Mouse (Mus musculus): ENCODE measurements around the gene Prkab2. TPM values are rescaled to one million over a fixed set of nuclear protein-coding genes. Genes with fewer than 3 reads are reported as not detected.

The Prkab2 gene
- total and polyA plus RNA-seq, 3 experiments, result 1.8 to 10.2 (median 5.0) TPM

- no peak overlapping the region for H3K4me3 ChIP-seq (ENCODE audit: low read depth, low read length)
- TF ChIP-seq POLR2AphosphoS5 (IDR thresholded peaks at IDR 0.05; ENCODE audit: insufficient replicate concordance, low read depth, low read length) (no peak), GATA2 (IDR thresholded peaks at IDR 0.05; ENCODE audit: borderline replicate concordance, low read depth, low read length) (no peak), CTCF (IDR thresholded peaks at IDR 0.05; ENCODE audit: low read depth, low read length) (no peak), TAL1 (conservative IDR thresholded peaks at IDR 0.05; ENCODE audit: low read depth, low read length) (no peak), GATA1 (IDR thresholded peaks at IDR 0.05; ENCODE audit: borderline replicate concordance, low read length) (no peak)
- DNase-seq (ENCODE audit: low spot score) (no peak), ATAC-seq (ENCODE audit: extremely low read depth, insufficient number of reproducible peaks, low FRiP score, poor library complexity, severe bottlenecking) (no peak)
- no peaks in the 10 kb centered on the region for H3K36me3 ChIP-seq (replicated peaks)
- H3K27me3 ChIP-seq (ENCODE audit: insufficient read depth, low read length), result no peaks in the 10 kb centered on the region
- H3K4me1 ChIP-seq (ENCODE audit: insufficient read depth, low read depth, low read length), result no peaks in the 10 kb centered on the region
- no peaks in the 10 kb centered on the region for H3K9me3 ChIP-seq (replicated peaks)
These were observed 33.5 kb downstream of the Prkab2 start for GRCm38 (mm10) chr3:97691443-97692017.

DNA sequence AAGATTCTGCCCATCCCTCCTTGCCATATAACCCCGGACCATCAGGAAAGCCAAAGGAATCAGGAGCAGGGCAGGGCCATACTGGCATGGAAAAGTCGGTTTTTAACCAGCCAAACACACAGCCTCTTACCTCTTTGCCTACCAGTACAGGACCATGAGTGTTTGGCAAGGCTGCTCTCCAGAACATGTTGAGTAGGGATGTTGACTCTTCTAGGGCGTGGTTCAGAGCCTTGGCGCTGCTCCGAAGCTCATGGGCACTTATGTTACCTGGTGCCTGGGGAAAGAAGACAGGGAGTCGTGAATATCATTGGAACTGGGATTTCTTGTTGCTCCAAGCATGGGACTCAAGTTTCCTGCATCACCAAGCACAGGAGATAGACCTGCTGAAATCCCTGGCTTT lies 35.8 kb downstream of the Prkab2 start:
- no peak for TF ChIP-seq GATA2 (IDR thresholded peaks at IDR 0.05; ENCODE audit: borderline replicate concordance, low read depth, low read length)
- TF ChIP-seq POLR2AphosphoS5 (IDR thresholded peaks at IDR 0.05; ENCODE audit: insufficient replicate concordance, low read depth, low read length), result no peak
- TF ChIP-seq GATA1 (IDR thresholded peaks at IDR 0.05; ENCODE audit: borderline replicate concordance, low read length), result no peak
- no peak for TF ChIP-seq TAL1 (conservative IDR thresholded peaks at IDR 0.05; ENCODE audit: low read depth, low read length)
- TF ChIP-seq CTCF (IDR thresholded peaks at IDR 0.05; ENCODE audit: low read depth, low read length), result no peak
- Histone ChIP-seq H3K4me1 (ENCODE audit: insufficient read depth, low read depth, low read length) (no peaks in the 10 kb centered on the region), H3K27me3 (ENCODE audit: insufficient read depth, low read length) (peaks cover 3% of the 10 kb centered on the region; the same call in 1 of the 2 replicates), H3K4me3 (ENCODE audit: low read depth, low read length) (no peak overlapping the region), H3K36me3 (replicated peaks) (no peaks in the 10 kb centered on the region), H3K9me3 (replicated peaks) (no peaks in the 10 kb centered on the region)
- DNase-seq (ENCODE audit: low spot score), result no peak
- ATAC-seq (ENCODE audit: extremely low read depth, insufficient number of reproducible peaks, low FRiP score, poor library complexity, severe bottlenecking), result no peak

DNA sequence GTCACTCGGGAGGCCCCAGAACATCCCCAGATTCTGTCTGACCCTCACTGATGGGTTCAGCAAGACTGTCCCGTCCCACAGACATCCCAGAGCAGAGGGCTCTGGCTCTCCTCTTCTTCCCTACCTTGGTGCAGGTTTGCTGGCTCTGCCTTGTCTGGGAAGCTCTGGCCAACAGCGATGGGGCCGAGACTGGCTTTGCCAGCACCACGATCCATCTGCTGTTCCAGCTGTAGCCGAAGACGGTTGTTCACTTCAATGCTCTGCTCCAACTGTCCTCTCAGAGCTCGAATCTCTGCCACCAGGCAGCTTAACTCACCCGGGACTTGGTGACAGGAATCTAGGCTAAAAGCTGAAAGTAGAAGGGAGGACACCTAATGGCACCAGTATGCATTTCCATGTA lies 38.9 kb downstream of the Prkab2 start:
- H3K9me3 ChIP-seq (replicated peaks), result no peaks in the 10 kb centered on the region
- H3K36me3 ChIP-seq (replicated peaks), result no peaks in the 10 kb centered on the region
- no peak for TF ChIP-seq TAL1 (conservative IDR thresholded peaks at IDR 0.05; ENCODE audit: low read depth, low read length)
- no peak for TF ChIP-seq GATA2 (IDR thresholded peaks at IDR 0.05; ENCODE audit: borderline replicate concordance, low read depth, low read length)
- no peak for TF ChIP-seq CTCF (IDR thresholded peaks at IDR 0.05; ENCODE audit: low read depth, low read length)
- TF ChIP-seq POLR2AphosphoS5 (IDR thresholded peaks at IDR 0.05; ENCODE audit: insufficient replicate concordance, low read depth, low read length), result no peak
- TF ChIP-seq GATA1 (IDR thresholded peaks at IDR 0.05; ENCODE audit: borderline replicate concordance, low read length), result no peak
- DNase-seq (ENCODE audit: low spot score) (no peak), ATAC-seq (ENCODE audit: extremely low read depth, insufficient number of reproducible peaks, low FRiP score, poor library complexity, severe bottlenecking) (no peak)
- H3K4me3 ChIP-seq (ENCODE audit: low read depth, low read length), result no peak overlapping the region
- no peaks in the 10 kb centered on the region for H3K4me1 ChIP-seq (ENCODE audit: insufficient read depth, low read depth, low read length)
- peaks cover 5% of the 10 kb centered on the region; the same call in 1 of the 2 replicates for H3K27me3 ChIP-seq (ENCODE audit: insufficient read depth, low read length)

DNA sequence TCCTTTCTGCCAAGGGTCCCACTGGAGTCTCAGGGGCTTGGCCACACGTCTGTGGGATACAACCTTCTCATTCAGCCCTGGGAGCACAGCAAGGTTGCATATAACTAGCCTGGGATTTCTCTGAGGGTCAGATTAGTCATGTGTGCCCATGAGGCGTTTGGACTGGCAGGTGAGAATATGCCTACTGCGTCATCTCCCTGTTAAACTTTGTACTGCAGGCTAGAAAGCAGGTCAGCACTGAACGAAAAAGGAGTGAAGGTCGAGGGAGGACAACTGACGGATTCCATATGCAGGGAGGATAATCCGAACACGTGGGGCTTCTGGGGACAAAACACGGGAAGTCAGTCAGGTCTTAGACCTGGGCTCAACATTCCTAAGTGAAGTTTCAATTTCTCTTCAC lies 39.3 kb downstream of the Prkab2 start:
- DNase-seq (ENCODE audit: low spot score) (no peak), ATAC-seq (ENCODE audit: extremely low read depth, insufficient number of reproducible peaks, low FRiP score, poor library complexity, severe bottlenecking) (no peak)
- TF ChIP-seq POLR2AphosphoS5 (IDR thresholded peaks at IDR 0.05; ENCODE audit: insufficient replicate concordance, low read depth, low read length), result no peak
- TF ChIP-seq CTCF (IDR thresholded peaks at IDR 0.05; ENCODE audit: low read depth, low read length), result no peak
- no peak for TF ChIP-seq GATA2 (IDR thresholded peaks at IDR 0.05; ENCODE audit: borderline replicate concordance, low read depth, low read length)
- Histone ChIP-seq H3K36me3 (replicated peaks) (no peaks in the 10 kb centered on the region), H3K27me3 (ENCODE audit: insufficient read depth, low read length) (peaks cover 5% of the 10 kb centered on the region; the same call in 1 of the 2 replicates), H3K4me1 (ENCODE audit: insufficient read depth, low read depth, low read length) (no peaks in the 10 kb centered on the region), H3K4me3 (ENCODE audit: low read depth, low read length) (no peak overlapping the region), H3K9me3 (replicated peaks) (no peaks in the 10 kb centered on the region)

- Histone ChIP-seq H3K36me3 (replicated peaks) (no peaks in the 10 kb centered on the region), H3K4me3 (ENCODE audit: low read depth, low read length) (no peak overlapping the region), H3K27me3 (ENCODE audit: insufficient read depth, low read length) (peaks cover 5% of the 10 kb centered on the region; the same call in 1 of the 2 replicates), H3K9me3 (replicated peaks) (no peaks in the 10 kb centered on the region), H3K4me1 (ENCODE audit: insufficient read depth, low read depth, low read length) (no peaks in the 10 kb centered on the region)
- no peak for ATAC-seq (ENCODE audit: extremely low read depth, insufficient number of reproducible peaks, low FRiP score, poor library complexity, severe bottlenecking)
- TF ChIP-seq GATA2 (IDR thresholded peaks at IDR 0.05; ENCODE audit: borderline replicate concordance, low read depth, low read length) (no peak), TAL1 (conservative IDR thresholded peaks at IDR 0.05; ENCODE audit: low read depth, low read length) (no peak), CTCF (IDR thresholded peaks at IDR 0.05; ENCODE audit: low read depth, low read length) (no peak), POLR2AphosphoS5 (IDR thresholded peaks at IDR 0.05; ENCODE audit: insufficient replicate concordance, low read depth, low read length) (no peak), GATA1 (IDR thresholded peaks at IDR 0.05; ENCODE audit: borderline replicate concordance, low read length) (no peak)
- DNase-seq (ENCODE audit: low spot score), result no peak
These were observed 41.1 kb downstream of the Prkab2 start for GRCm38 (mm10) chr3:97699061-97699460.

DNA sequence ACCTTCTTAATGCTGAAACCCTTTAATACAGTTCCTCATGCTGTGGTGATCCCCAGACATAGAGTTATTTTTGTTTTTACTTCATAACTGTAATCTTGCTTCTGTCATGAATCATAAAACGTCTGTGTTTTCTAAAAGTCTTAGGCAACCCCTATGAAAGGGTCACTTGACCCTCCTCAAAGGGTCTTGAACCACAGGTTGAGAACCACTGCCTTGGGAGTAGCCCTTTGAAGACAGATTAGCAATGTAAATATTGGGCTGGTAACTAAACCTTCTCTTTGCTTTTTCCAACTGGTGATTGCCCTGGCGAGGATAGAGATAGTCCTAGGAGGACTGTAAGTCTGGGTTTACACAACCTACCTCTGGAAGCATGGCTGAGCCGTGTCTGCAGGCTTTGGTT lies 43.2 kb downstream of the Prkab2 start:
- H3K27me3 ChIP-seq (ENCODE audit: insufficient read depth, low read length), result peaks cover 5% of the 10 kb centered on the region; the same call in 1 of the 2 replicates
- H3K4me3 ChIP-seq (ENCODE audit: low read depth, low read length), result no peak overlapping the region
- no peak for ATAC-seq (ENCODE audit: extremely low read depth, insufficient number of reproducible peaks, low FRiP score, poor library complexity, severe bottlenecking)
- H3K4me1 ChIP-seq (ENCODE audit: insufficient read depth, low read depth, low read length), result no peaks in the 10 kb centered on the region
- H3K36me3 ChIP-seq (replicated peaks), result no peaks in the 10 kb centered on the region
- H3K9me3 ChIP-seq (replicated peaks), result no peaks in the 10 kb centered on the region
- DNase-seq (ENCODE audit: low spot score), result no peak
- TF ChIP-seq TAL1 (conservative IDR thresholded peaks at IDR 0.05; ENCODE audit: low read depth, low read length) (no peak), GATA1 (IDR thresholded peaks at IDR 0.05; ENCODE audit: borderline replicate concordance, low read length) (no peak), CTCF (IDR thresholded peaks at IDR 0.05; ENCODE audit: low read depth, low read length) (no peak), POLR2AphosphoS5 (IDR thresholded peaks at IDR 0.05; ENCODE audit: insufficient replicate concordance, low read depth, low read length) (no peak)
